Mouse (Mus musculus) erythroblast, embryonic 14.5 days (primary cell): ENCODE results near the gene Mtfr1l.

Experiments used
- GATA1 ChIP-seq: IDR thresholded peaks from 2 replicates; pipeline ENCODE4 v1.6.1; 2012; ENCODE audit warnings: low read length, inconsistent platforms, mixed read lengths
- TAL1 ChIP-seq: IDR thresholded peaks from 3 replicates; pipeline ENCODE4 v1.6.1; 2012; ENCODE audit warnings: low read length, inconsistent platforms, mixed read lengths

- TF ChIP-seq TAL1: no peak
- no peak for TF ChIP-seq GATA1
Measured at GRCm38 (mm10) chr4:134510845-134511411, 24.3 kb downstream of the Mtfr1l start, which contains the start of gene Aunip.
